Mouse (Mus musculus) spleen, postnatal 4 days (tissue): ENCODE data around the gene Zbtb45.

Experiments
- DNase-seq, 2 experiments: peaks; one replicate each; pipeline ENCODE4 v3.0.0; 2022; ENCODE audit warnings: low spot score in 2 of 2

Zbtb45 gene

DNA sequence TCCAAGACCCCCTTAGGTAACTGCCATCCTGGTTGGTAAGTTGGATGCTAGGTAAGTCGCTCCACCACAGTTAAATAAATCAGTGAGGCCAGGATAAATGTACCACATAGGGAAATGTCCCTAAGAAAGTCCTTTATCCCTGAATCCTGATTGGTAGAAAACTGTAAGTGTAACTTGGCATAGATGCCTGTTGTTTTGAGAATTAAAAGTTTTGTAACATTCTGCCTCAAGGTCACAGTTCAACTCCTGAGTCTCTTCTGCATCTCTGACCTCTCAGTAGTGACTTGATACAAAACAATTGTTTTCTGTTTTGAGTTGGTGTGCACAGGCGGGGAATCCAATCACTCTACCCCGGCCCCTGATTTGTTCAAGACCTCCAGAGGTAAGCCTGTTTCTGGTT, 11.0 kb downstream of the Zbtb45 start, which contains the start of gene Trim28:
Trim28 (plus strand) TSS at position 264 of the 400 bp plus-strand sequence.
- no peak for DNase-seq

DNA sequence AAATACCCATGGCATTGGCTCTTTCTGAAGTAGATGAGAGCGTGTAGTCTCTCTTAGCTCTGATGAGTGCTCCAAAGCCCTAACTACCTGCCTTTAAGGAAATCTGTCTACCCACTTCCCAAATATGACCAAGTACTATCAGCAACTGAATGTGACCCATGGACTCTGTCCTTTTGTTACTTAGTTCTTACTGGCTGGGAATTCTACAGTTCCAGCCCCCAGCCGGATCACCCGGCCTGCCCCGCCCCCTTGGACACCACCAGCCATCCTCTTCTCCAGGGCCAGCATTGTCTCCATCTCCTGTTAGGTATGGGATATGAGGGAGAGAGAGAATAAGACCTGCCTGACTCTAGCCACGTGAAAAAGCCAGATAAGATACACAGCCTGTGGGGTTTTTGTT, 11.8 kb downstream of the Zbtb45 start, which contains the start of gene Slc27a5:
Slc27a5 (minus strand) TSS at position 140 of the 400 bp plus-strand sequence.
- no peak for DNase-seq

DNA sequence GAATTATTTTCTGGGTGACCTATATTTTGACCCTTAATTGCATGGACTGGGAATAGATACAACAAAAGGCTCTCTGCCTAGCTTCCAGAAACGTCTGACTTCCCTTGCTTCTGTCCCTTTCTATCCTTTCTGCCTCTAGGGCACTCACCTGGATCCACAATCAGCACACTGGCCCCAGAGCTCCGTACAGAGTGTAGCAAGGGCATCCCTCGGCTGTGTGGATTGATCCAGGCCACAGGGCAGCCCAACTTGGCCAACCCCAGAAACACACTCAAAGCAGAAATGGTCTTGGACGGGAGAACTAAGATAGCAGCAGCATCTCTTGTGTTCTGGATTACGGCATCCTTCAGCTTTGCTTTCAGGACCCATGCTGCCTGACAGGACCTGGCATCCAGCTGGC, 12.6 kb downstream of the Zbtb45 start:
- no peak for DNase-seq

DNA sequence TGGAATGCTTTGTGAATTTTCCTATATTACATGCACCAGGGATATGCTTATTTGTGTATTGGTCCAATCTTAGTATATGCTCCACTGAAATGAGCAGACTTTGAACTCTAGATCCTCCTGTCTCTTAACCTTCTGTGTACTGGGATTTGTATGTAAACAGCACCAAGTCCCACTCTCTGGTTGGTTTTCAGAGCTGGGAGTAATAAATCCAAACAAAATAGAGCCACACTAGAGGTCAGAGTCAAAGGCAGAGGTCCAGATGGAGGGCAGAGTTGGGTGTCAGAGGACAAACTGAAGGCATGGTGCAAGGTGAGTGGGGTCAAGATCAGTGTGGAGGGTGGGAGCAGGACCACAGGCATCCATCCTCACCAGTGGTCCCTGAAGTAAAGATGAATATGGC, 14.0 kb downstream of the Zbtb45 start:
- no peak for DNase-seq

DNA sequence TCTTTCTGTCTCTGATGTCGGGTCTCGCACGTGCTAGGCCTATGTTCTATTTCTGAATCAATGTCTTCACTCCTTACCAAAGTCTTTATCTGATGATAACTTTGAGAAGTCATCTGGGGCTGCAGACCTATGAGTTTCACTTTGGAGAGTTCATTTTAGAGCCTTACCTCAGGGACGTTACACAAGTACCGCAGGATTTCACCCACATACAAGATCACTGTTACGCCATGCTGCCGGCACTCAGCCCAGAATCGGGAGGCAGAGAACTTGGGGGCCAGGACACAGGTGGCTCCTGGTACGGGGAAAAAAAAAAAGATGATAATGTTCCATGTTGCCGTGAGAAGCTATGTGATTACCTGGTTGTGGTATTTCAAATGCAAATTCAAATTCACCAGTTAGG, 16.7 kb downstream of the Zbtb45 start:
- no peak for DNase-seq

DNA sequence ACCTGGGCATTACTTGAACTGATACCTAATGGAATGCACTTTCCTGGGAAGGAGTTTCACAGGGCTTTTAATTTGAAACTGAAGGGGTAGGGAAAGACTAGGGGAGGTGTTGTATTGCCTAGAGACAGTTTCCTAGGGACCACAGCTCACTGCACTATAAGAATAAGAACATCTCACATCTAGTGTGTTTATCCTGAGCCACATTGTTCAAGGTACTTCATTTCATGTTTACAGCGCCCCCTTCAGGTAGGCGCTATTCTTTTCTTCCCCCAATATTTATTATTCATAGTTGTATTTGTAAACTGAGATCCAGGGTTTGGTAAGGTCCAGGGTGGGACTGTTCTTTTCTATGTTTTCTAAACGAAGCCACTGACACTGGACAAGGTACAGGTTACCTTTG, 17.6 kb downstream of the Zbtb45 start:
- DNase-seq: peak; percentile 39 to 78

DNA sequence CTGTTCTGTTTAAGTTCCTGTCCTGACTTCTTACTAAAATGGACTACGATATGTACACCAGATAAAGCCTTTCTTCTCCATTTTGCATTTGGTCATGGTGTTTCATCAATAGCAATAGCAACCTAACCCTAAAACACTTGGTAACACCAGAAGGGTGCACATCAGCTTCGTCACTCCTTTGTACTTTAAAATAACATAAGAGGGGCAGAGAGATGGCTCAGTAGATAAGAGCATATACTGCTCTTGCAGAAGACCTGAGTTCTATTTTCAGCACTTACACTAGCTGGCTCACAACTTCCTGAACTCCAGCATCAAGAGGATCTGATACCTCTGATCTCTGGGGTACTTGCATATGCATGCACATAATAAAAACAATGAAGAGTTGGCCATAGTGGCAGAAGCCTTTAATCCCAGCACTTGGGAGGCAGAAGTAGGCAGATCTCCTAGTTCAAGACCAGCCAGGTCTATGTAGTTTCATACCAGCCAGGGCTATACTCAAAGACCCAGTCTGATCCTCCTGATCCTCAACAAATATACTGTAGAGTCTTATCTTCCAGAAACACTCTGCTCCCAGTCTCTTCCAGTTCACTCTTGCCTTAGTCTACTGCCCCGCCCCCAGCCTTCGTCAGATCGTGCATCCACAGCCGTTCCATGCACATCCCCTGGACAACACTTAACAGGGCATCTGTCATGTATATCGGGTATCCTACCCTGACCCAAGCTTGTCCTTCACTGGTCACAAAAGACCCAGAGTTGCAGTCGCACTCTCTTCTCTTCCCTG, 22.2 kb downstream of the Zbtb45 start:
- DNase-seq: no peak

DNA sequence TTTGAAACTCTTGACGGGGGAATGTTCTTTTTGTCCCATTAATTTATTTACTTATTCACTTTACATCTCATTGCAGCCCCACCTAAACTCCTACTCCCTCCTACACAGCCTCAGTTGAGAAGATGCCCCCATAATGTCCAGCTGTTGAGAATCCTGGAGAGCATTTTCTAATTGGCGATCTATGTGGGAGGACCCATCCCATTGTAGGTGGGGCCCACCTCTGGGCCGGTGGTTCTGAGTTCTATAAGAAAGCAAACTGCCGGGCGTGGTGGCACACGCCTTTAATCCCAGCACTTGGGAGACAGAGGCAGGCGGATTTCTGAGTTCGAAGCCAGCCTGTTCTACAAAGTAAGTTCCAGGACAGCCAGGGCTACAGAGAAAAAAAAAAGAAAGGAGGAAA, 22.9 kb downstream of the Zbtb45 start:
- no peak for DNase-seq

DNA sequence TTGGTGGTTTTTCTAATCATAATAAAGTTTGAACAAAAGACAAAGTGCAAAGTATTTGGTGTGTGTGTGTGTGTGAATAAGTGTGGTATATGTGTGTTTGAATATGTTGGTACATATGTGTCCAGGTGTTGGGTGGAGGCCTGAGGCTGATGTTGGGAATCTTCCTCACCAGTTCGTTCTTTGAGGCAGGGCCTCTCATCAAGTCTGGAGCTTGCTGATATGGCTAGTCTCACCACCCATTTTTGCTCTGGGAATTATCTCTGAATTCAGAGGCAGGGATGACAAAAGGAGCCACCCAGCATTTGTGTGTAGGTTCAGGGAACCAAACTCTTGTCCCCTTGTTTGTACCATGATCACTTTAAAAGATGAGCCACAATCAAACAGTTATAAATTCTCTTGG, 24.1 kb downstream of the Zbtb45 start:
- no peak for DNase-seq

DNA sequence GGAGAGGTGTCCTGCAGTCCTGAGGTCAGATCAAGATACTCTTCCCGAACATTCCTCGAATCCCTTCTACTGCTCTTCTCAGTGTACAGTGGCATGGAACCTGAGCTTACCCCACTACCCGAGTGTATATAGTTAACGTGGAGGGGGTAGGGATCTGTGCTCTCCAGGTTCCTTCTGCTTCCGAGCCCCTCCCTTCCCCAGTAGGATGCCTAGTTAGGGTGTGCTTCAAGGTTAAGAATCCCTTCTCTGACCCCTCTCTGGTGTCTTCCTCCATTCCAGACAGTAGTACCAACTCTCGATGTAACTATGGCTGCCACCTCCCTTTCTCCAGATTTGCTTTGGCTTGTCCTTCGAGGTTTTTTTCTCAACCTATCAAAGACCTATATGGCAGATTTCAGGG, 29.5 kb downstream of the Zbtb45 start:
- no peak for DNase-seq

DNA sequence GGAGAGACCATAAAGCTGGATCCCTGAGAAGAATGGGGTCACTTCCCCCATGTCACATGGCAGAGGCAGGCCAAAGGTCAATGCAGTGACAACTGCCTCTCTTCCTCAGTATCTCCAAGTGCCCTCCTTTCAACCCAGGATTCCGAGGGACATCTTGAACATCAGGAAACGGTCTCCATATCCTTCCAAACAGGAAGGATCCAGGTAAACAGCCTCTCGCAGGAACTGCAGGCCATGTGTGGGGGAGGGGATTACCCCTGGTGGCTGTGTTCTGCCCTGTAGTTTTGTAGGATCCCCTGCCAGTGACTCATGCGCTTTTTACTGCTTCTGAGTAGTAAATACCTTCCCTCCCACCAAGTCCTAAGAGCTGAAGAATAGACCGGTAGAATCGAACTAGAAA, 30.1 kb downstream of the Zbtb45 start:
- no peak for DNase-seq

DNA sequence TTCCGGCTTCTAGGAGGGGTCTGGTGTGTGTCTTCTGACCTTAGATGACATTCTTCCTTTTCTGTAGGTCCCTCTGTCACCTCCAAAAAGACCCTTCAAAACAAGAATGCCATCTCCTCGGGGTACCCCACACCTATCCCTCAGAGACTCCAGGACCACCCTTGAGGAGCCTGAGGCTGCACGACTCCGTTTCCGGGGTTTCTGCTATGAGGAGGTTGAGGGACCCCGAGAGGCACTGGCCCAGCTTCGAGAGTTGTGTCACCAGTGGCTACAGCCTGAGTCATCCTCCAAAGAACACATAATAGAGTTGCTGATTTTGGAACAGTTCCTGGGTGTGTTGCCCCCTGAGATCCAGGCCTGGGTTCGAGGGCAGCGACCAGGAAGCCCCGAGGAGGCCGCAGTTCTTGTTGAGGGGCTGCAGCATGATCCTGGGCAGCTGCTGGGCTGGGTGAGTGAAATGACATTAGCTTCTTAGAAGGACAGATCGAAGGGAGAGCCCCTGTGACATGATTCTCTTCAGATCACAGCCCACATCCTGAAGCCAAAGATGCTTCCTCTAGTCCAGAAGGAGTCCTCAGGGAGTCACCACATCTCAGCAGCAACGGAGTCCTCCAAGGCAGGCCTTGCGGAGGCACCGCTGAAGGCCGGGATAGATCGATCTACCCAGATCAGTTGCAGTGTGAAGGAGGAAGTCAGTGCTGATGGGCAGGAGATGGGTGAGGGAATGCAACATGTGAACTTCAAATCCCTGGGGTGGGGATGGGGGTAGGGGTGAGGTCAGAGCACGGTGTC, 30.7 kb downstream of the Zbtb45 start:
- DNase-seq: no peak

DNA sequence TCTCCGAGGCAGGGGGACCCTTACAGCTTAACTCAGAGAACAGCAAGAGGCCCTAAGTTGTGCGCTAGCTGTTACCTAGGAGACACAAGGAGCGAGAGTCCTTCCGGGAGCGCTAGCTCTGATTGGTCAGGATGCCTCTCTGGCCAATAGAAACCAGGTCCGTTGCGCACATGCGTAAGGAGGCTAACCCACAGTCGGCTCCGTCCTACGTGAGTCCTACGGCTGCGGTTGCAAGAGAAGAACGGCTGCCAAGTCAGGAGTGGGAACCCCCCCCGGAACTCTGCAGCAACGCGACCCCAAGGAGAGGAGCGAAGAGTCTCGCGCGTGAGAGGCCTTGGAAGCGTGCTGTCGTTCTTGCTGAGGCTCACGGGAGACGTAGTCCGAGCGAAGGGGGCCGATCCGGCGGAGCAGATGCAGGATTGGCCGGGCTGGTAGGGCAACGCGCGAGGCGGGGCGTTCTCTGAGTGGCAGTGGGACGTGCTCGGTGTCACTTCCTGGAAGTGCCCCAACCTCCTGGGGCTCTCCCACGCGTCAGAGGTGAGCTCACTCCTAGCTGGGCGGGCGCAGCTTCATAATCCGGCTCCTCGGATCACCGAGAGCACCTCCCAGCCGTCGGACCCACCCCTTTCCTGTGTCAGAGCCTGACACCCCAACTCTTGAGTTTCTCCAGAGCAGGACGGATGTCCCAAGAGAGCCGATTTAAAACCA, 32.0 kb downstream of the Zbtb45 start, which contains the start of gene Zfp446:
Zfp446 (plus strand) TSS at position 167 of the 708 bp plus-strand sequence.
- DNase-seq: peak; percentile 96 to 97

DNA sequence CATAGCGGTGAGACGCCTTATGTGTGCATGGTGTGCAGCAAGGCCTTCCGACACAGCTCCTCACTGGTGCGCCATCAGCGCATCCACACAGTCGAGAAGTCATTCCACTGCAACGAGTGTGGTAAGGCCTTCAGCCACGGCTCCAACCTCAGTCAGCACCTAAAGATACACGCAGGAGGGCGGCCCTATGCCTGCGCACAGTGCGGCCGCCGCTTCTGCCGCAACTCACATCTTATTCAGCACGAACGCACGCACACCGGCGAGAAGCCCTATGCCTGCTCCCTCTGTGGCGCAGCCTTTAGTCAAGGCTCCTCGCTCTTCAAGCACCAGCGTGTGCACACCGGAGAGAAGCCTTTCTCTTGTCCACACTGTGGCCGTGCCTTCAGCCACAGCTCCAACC, 38.9 kb downstream of the Zbtb45 start:
- no peak for DNase-seq

DNA sequence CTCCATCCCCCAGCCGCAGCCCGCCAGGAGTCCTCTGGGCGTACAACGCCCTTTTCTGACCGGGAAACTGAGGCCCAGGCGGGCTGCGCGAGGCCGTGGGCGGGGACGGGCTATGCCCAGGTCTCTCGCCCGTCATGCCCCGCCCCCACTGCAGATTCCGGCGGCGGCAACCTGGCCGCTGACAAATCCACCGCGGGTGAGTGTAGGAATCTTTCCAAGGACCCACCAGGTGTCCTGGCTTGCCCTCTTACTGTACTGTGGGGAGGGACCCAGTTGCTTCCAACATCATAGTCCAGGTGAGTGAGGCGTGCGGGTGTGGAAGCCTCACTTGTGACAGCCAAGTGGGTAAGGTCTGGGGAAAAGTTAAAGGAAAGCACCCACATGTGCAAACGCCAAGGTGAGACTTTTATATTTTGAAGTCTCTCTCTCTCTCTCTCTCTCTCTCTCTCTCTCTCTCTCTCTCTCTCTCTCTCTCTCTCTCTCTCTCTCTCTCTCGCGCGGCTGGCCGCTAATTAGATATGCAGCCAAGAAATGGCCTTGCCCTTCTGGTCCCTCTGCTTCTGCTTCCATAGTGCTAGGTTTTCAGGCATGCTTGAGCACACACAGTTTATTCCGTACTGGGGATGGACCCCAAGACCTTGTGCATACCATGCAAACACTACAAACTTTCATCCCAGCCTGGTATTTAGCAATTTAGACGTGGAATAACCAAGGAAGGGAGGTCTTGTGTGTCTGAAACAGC, 43.6 kb downstream of the Zbtb45 start:
- peak; percentile 69 to 87 for DNase-seq

DNA sequence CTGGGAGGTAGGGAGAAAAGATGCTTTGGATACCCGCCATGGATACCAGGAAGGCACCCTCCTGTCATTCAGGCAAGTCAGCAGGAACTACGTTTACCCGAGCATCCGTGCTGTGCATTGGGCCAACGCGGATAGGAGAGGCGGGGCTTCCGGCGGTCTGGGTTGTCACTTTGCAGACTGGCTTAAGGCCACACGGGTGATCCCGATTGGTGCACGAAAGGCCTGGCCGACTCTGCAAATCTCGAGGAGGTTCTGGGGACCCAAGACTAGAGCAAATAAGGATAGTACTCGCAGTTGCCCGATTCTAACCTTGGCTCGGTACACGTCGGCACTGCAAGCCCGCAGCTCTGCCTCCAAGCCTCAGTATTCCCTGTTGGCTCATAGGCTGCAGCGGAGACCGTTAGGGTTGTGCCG, 44.1 kb downstream of the Zbtb45 start, which contains the start of gene Zfp324:
Zfp324 (plus strand) TSS at position 161 of the 414 bp plus-strand sequence.
- DNase-seq: peak; percentile 87 to 91

DNA sequence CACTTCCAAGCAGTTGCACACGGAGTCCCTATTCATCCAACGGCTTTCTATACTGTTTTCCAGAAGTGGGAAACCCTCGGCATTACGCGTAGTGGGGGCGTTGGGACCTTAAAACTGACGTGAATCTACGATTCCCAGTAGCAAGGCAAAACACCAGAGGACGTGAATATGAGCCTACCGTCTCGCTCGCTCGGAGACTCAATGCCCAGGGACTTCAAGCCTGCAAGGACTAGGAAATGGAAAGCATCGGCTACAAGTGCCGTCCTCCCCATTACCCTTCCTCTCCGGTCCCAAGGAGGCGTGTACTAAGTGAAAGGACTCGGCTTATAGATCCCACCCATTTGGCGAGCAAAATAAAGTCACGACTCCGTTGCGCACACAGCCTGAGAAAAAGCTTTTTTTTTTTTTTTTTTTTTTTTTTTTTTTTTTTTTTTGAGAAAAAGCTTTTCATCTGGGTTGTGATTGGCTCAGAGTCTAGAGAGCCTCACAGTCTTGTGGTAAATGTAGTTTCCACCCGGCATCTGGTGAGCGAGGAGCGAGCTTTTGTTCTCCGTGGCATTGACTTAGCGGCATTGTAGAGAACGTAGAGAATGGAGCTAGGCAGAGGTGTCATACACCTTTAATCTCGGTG, 48.2 kb downstream of the Zbtb45 start:
- DNase-seq: peak; percentile 23 to 65

DNA sequence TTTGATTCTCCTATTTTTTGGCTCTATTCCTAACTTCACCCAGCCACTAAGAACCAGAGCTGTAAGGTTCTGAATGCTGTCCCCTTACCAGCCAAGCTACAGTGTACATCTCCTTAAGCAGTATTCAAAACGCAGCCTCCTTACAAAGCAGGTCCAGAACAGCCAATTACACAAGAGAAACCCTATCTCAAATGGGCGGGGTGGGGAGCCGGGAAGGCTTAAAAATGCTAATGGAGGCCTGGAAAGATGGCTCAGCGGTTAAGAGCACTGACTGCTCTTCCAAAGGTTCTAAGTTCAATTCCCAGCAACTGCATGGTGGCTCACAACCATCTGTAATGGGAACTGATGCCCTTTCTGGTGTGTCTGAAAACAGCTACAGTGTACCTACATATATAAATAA, 50.1 kb downstream of the Zbtb45 start:
- no peak for DNase-seq

DNA sequence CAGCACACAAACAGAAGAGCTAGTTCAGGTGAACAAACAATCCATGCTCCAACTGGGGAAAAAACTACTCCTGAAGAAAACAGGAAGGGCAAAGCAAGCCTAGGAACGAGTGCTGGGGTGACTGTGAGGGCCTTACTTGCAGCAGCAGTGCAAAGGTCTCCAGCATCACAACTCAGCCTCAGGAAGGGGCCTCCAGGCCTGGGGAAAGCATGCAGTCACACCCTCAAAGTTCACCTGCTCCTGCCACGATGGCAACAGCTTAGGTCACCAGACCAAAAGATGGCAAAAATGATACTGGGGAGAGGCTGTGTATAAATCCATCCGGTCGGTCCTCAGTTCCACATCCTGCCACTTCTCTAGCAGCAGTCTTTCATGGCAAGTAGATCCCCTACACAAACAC, 50.9 kb downstream of the Zbtb45 start:
- DNase-seq: no peak

DNA sequence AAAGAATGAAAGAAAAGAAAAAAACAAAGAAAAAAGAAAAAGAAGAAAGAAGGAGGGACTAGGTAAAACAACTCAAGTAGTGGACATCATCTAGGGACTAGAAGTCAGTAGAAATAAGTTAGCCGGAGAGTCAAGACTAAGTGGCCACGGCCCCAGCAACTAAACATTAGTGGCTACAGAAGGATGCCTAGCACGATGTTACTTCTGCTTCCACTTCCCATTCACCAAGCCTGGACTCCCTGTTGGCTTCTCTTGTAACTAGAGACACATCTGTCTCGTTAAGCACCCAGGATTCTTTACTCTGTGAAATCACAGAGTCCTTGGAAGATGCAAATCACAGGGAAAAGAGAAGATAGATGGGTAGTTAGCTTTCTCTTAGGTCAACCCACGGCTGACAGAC, 52.3 kb downstream of the Zbtb45 start:
- no peak for DNase-seq

DNA sequence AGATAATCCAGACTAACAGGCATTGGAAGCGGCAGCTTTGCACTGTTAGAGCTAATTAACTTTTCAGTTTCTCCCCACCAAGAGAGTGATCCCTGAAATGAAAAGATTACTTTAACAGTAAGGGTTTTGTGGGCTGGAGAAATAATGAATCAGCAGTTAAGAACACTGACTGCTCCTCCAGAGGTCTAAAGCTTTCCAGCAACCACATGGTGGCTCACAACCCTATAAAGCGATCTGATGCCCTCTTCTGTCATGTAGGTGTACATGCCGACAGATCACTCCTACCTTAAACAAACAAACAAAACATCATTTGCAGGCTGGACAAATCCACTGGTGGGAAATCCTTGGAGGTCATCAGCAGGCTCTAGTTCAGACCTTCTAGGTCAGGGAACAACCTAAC, 54.9 kb downstream of the Zbtb45 start:
- no peak for DNase-seq
